Mouse (Mus musculus) adrenal gland, postnatal 25 days (tissue): ENCODE measurements at regions not wholly inside any gene's neighbourhood (a gene's known extent, or its start where the extent isn't known, plus 50 kb on each side); places are given as distances from the start of the nearest gene placed in this dataset.
A peak's percentile ranks its signal among the peaks of the same experiment; 100 is the strongest.

Experiments
- DNase-seq: peaks from one replicate; pipeline ENCODE4 v3.0.0; 2021; ENCODE audit warnings: mixed read lengths

DNA sequence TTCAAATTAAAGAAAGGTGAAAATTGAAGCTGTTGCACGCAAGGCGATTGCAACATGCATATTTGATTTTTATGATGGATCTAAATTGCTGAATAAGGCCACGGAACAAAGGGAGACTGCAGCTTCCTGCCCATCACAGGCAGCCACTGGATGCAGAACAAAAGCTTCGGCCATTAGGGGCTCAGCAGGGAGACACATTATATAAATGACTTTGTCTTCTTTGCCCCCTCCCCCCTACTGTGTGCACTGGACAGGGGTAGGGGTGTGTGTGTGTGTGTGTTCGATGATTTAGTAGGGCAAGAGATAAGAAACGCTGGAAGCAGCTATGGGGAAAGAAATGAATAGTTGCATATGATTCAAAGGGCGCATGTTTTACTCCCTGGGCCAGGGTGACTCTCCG lies 481.2 kb upstream of the Pmfbp1 start:
- DNase-seq, result no peak

DNA sequence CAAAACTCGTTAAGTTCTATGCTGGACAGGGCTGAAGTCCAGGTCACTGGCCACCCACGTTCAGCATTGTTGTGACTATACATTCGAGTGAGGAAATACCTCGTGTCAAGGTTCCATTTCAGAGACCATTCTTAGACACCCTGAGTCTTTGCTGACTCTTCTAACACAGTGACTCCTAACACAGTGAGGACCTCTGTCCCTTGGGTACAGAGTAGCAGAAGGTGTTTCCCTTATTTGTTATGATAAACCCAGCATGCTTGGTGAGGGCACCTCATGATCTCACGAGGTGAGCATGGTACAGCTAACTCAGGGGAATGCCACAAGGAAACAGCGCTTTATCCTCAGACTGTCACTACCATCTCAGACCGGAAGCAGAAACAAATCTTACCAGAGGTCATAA lies 480.2 kb upstream of the Pmfbp1 start:
- DNase-seq, result no peak

DNA sequence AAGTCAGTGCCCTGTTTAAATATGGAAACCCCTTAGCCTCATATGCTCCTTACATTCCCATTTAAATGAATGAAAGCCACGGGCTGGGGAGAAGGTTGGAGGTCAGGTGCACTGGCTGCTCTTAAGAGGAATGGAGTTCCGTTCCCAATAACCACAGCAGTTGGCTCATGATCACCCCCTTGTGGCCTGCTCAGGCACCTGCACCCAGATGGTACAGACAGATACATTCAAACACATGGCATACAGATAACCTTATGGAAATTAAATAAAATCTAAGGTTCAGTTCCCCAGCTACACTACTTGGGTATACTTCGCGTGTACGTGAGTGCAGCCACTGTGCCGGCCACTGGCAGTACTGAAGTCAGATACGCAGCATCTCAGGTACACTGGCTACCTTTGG lies 479.1 kb upstream of the Pmfbp1 start:
- DNase-seq, result peak; percentile 66

DNA sequence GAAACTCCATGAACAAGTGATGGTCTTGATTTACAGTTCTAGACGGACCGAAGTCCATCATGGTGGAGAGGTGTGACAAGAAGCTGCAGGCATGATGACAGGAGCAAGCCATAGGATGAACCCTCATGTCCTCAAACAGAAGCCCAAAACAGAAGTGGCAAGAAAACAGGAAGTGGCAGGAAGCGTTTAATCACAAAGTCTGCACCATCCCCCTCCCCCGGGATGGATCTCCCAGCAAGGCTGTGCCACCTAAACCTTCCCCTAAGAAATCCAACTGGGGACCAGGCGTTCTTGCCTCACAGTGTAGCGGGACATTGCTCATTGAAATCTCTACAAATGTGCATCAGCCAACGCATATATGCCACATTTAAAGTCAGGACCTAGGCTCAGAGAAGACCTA lies 474.3 kb upstream of the Pmfbp1 start:
- no peak for DNase-seq

DNA sequence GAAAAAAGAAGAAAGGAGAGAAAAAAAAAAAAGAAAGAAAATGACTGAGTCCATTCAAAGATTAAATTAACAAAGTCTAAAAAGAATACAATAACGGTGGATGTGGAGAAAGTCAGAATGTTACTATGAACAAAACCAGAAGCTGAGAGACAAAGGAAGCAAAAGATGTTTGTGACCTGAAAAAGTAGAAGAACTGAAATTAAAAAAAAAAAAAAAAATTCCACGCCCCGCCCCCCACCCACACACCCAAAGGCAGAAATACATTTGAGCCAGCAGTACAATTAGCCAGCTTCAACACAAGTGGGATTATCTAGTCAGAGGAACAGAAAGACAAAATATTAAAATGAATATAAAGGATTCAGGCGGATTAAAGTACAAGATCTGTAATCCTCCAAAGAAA lies 473.7 kb upstream of the Pmfbp1 start:
- DNase-seq, result no peak

DNA sequence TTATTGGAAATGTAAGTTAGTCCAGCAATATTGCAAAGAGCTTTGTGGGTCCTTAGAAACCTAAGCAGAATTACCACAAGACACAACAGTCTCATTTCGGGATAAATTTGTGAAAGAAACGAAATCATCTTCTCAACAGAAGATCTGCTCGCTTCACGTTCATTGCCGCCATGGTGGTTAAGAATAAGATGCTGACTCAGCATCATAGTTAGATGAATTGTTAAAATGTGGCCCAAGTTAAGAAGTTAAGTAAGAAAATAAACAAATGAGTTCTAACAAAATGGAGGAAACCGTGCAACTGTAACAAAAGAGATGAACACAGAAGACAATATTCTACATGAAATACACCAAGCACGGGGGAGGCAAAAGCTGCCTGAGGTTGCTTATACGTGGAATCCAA lies 465.9 kb upstream of the Pmfbp1 start:
- DNase-seq, result no peak

DNA sequence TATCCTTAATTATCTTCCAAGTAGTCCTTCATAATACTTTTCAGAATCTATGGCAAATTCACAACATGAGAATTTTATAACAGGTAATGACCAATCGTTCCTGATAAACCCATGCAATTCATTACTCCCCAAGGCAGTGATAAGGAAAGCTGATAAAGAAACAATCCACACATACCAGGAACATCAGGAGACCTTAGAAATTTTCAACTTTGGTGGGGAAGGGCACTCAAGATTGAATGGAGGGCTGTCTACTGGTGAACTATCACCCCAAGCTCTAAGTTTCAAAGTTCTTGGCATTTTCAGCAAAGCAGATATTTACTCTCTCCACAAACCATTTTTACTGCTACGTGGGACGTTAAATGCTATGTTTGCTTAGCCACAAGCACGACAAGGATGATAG lies 440.2 kb upstream of the Pmfbp1 start:
- DNase-seq, result no peak

DNA sequence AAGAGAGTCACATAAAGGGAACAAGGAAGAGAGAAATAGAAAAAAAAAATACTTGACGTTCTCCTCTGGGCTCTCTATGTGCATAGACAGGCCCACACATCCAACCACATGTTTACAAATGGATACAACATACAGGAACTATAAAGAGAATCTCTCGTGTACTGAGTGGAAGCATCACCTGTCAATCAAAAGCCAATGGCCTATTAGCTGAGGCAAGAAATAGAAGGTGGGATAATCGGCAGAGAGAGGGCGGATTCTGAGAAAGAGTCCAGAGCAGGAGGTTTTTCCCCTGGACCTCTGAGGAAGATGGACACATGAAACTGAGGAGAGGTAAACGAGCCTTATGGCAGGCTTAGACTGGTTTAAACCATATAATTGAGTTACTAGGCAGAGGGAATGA lies 434.7 kb upstream of the Pmfbp1 start:
- no peak for DNase-seq

DNA sequence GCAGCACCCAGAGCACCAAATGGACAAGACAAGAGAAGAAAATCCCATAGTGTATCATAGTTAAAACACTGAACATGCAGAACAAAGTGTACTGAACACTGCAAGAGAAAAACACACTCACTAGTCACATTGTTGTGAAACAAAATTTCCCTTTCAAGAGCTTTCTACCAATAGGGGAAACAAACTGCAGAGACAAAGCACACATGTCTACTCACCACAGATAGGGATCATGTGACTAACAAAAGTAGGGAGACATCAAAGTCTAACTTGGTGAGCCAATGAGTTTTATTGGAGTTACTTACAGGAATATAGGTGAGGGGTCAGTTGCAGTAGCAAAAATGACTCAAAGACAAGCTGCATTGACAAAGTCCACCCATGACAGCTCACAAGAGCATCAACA lies 431.5 kb upstream of the Pmfbp1 start:
- no peak for DNase-seq

DNA sequence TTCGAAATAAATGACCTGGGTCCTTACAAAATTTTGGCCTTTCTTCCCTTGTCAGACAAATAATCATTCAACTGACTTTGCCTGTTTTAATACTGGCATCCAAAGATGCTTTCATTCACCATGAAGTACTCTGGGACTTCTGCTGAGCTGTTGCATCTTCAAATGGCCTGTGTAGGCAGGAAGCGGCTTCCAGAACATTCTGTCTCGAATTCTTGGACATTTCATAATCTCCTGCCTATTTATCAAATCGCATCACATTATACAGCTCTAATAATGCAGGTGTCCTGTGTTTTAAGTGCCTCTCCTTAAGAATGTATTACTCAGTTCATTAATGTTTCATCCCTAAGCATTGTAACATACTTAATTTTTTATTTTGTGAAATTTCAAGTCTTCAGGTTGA lies 420.1 kb upstream of the Pmfbp1 start:
- no peak for DNase-seq

DNA sequence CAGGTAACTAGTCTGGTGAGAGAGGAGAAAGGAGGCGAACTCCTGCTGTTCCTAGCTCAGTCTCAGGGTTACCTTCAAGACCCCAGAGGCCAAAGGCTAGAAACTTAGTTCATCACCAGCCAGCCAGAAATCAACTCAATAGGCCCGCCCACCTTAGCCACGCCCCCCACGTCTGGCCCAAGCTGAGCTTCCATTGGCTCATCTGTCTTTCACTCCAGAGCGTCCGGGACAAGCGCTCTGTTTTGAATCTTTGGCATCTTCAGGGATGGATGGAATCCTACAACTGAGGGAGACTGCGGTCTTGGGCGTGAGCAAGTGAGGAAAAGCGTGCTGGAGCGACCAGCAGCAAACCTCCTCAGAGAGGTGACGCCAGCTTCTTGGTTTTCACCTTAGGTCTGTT lies 418.8 kb upstream of the Pmfbp1 start:
- DNase-seq, result no peak

DNA sequence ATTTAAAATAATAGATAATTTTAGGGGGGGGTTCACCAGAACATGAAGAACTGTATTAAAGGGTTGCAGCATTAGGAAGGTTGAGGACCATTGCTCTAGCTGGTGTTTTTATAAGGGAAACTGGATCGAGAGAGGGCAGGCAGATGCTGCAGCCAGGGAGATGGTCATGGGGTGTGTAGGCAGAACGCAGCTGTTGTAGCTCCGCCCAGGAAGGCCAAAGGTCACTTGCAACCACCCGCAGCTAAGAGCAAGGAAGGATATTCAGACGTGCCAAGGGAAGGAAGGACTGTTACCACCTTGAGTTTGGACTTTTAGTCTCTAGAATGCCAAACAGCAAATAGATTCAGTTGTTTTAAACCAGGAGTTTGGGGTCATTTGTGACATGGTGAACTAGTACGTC lies 414.6 kb upstream of the Pmfbp1 start:
- no peak for DNase-seq

DNA sequence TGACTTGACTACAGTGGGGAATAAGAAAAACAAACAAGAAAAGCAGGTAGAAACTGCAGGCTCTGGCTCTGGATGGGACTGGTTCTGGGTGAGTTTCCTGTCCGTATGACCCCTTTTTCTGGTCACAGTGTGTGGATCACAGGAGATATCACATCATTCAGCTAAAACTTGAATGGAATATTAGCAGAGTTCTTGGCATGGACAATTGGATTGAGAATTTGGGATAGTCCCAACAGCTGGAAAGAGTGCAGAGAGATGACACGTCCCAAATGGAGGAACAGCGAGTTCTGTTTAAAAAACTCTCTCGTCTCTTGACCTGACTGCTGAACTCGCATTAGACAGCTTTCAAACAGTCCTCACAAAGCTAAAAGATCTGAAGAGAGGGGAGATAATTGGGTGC lies 412.5 kb upstream of the Pmfbp1 start:
- DNase-seq, result no peak

DNA sequence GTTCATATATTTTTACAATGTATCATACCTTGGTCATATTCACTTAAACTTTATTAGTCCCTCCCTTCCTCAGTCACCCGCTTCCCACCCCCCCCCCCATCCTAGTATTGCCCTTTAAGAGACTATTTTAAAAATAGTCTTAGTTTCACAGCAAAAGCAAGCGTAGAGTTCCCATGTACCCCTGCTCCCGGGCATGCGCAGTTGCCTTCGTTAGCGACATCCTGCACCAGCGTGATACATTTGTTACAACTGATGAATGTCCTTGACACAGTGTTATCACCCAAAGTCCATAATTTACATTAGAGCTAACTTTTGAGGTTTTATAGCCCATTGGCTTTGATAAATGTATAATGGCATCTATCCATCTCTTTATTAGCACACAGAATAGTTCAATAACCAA lies 408.7 kb upstream of the Pmfbp1 start:
- DNase-seq, result peak; percentile 6

DNA sequence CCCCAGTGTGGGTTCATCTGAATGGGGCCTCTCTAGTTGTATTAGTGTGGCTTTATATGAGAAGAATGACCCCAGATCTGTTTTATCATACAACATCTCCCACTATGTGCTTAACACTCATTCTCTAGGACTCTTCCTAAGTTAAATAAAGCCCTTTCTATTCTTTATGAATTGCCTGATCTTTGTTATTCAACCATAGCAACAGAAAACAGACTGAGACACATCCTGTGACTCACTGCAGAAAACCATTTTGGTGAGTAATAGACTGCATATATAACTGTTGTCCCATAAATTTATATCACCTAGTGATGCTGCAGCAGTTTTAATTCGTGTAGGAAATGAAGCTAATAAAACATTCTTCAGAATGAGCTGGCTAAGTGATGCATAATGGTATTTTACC lies 406.0 kb upstream of the Pmfbp1 start:
- DNase-seq, result no peak

DNA sequence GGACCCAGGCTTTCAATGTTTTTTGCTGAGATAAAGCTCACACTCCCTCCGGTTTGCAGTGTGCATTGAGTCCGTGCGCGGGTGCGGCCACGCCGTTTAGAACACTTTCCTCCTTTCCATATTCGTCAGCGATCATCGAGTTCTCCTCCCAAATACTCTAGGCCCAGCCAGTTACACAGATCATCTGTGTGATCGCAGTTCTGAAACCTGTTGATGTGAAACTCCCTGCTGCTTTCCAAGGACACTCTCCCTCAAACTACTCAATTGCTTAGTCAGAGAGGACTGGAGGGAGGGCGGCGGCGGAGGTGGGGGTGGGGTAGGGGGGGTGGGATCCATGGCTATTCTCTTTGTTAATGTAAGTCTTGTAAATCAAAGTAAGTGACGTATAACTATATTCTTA lies 394.2 kb upstream of the Pmfbp1 start:
- no peak for DNase-seq

DNA sequence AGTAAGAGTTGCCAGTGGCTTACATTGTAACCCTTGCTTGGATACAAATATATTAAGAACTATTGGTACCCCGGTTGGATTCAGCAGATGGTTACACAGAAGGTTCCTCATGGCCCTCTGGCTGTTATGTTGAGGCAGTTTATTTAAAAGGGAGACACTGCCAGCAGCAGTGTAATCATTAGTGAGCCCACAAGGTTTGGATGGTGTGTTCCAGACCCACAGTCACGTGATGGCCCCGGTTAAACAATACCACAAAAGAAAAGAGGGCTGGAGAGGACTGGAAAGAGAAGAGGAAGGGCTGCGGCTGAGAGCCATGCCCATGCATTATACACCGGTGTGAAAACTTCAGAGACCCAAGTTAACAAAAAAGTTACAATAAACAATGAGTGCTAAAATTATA lies 392.4 kb upstream of the Pmfbp1 start:
- DNase-seq, result no peak

DNA sequence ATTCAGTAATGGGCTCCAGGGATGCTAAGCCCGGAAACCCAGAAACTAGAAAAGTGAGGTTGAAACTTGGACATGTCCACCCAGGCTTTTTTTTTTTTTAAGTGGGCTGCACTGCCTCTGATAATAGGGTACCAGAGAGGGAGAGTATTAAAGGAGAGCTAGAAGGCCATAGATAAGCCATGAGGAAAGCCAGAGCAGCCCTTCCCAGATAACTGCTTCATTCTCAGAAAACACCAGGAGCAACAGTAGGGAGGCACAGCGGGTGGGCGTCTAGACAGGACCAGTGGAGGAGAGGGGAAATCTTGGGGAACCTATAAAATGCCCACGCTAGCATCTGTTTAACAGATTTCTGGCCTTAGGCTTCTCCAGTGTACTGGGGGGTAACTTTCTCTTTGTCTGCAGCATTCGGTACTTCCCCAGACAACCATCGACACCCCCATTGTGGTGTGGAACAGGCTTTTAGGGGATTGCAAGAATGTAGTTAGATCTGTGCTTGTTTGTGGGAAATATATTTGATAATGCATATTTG lies 389.0 kb upstream of the Pmfbp1 start:
- no peak for DNase-seq

DNA sequence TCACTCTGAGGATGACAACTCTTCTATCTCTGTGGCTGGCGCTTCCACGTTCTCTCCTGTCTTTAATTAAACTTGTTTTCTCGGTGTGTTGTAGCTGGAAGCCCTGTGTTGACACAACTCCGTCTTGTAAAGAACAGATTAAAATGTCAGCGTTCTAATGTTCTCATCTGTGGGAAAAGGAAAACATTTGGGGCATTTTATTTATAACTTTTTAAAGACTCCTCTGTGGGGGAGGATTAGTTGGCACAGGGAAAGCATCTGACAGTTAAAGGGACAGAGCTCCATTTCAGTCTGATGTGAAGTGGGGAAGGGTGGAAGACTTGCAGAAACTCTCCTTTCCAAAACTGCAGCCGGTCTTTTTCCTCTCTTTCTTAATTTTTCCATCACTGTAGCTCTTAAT lies 388.1 kb upstream of the Pmfbp1 start:
- no peak for DNase-seq

DNA sequence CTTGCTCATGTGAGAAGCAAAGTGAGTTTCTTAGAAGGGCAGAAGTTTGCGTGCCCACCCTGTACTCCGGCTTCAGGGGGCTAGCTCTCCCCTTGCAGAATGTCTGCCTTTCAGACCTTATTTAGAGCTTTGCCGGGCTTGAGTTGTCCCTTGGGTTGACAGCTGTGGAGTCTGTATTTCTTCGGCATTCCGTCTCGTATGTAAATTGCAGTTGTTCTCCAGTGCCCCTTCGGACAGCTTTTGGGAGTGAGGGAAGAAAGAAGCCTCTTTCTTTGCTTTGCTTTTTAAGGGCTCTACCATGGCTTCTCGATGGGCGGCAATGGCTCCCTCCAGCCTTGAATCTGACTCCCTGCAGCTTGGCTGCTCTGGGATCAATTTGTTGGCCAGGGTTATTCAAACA lies 386.9 kb upstream of the Pmfbp1 start:
- no peak for DNase-seq

DNA sequence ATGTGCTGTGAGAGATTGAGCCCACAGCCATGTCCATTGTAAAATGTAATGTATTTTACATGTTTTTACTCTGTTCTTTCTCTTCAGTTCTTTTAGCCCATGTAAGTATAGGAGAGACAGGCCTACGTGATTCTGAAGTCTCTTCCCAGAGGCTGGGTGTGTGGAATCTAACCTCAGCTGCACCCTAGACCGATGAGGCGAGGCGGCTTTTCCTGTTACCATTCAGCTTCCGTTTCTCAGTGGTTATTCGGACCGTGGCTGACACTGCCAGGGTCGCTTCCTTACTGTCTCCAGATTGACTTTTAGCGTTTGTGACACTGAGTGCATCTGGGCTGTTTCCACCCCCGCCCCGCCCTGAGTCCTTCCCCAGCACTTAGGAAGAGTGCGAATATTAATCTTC lies 386.1 kb upstream of the Pmfbp1 start:
- DNase-seq, result no peak

DNA sequence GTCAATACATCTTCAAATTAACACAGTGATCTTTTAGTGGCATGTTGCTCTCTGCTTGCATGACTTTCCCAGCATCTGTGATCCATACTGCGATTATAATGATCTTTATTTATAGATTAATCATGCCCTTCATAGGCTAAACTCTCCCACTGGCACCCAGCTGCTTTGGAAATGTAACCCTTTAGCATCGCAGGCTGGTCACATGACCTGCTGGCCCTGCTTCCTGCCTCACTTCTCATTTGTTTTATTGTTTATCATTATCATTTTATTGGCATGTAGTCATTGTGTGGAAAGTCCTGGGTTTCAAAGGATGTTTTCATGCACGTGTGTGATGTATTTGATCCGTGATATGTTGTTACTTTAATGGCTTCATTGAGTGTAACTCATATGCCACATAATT lies 384.4 kb upstream of the Pmfbp1 start:
- DNase-seq, result no peak

DNA sequence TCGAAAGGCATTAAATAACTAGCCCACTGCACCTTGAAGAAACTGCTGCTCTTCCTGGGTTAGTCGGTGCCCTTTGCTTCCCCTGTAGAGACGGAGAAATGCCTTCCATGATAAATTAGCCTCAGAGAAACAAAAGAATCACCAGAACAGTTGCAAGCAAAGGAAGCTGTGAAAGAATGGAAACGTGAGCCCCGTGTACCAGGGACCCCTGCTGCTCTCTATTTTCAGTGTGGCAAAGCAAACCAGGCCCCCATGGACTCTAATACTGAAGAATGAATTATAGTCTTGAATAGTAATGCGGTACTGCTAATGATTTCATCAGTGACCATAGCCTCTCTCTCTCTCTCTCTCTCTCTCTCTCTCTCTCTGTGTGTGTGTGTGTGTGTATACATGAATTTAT lies 372.1 kb upstream of the Pmfbp1 start:
- no peak for DNase-seq

DNA sequence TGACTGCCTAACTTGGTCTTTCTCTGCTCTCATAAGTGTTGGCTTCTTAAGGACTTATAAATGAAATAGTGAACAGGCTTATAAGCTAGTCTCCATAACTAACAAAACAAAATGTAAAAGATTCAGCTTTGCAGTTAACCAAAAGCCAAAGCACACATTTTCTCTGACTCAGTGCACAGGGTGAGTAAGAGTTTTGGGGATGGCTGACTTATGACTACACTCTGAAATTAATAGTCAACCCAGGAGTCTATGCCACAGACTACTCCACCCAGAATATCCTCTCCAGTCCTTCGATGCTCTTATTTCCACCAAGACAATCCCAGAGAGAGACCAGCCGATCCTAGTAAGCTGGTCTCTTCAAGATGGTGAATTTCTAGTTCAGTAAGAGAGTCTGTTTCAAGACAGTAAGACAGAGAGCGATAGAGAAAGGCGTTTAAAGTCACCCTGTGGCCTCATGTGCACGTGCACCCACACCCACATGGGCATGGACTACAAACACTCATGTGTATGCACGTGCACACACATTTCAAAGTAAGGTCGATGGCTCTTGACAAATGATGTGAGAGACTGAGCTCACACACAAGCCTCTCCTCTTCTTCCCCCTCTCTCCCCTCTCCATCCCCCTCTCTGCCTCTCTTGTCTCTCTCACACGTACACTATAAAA lies 351.2 kb upstream of the Pmfbp1 start:
- no peak for DNase-seq

DNA sequence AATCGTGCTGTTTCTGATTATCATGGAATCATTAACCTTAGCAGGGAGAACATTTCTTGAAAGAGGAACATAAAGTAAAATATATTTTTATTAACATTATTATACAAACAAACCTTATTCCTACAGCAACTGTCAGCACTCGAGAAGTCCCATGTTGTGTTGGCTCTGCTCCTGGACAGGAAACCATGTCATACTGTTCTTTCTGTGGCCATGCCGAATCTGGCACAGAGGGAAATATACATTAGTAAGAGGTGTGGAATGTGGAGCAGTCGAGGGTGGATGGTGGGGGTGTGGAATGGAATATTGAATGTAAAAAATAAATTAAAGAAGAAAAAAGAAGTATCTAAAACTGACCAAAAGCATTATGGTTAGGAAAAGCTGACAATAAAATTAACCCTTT lies 342.1 kb upstream of the Pmfbp1 start:
- DNase-seq, result no peak
